ENCODE assay signal across 1 mouse cellular context in the genomic region with DNA sequence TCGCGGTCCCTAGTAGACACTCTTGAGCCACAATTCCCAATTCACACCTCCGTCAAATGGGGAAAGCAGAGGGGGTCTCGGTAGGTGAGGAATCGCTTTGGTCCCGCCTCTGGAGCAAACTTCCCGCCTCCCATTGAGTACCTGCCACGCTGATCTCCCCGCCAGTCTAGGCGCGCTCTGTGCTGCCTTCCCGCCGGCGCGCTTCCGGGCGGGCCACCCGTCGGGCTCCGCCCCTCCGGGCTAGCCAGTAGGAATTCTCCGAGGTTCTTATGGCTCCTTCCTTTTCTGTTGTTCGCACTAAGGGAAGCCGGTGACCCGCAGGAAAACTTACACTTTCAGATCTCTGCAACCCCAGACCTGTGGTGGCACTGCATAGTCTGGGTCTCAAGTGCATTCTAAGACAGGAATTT.
A peak's percentile ranks its signal among the peaks of the same experiment; 100 is the strongest.
TF ChIP-seq lines count a peak whose summit lies in the region.

A gene (minus strand): TSS at position 198 of the 410 bp plus-strand sequence.

TF ChIP-seq in CH12.LX, 34 proteins besides CTCF, POLR2A, EP300 and RAD21 (continued from another document):
- TF ChIP-seq ETS1 (conservative IDR thresholded peaks at IDR 0.05; ENCODE audit: low read depth, low read length), result no peak
- TF ChIP-seq ZC3H11A (IDR thresholded peaks at IDR 0.05; ENCODE audit: low read depth, low read length), result no peak
- TF ChIP-seq MAX (IDR thresholded peaks at IDR 0.05; ENCODE audit: low read length), result peak; percentile 44; the same call in 1 of the 2 replicates
- peak; percentile 91 for TF ChIP-seq ZMIZ1 (IDR thresholded peaks at IDR 0.05; ENCODE audit: low read depth, low read length)
